Mouse (Mus musculus) embryonic facial prominence, embryonic 10.5 days (tissue): ENCODE data around the gene Slc17a5. TPM values are rescaled to one million over a fixed set of nuclear protein-coding genes. Genes with fewer than 3 reads are reported as not detected.
"Not testable (repeated sequence)": the region's sequence is repeated elsewhere in the genome, so short reads cannot be mapped to it uniquely, and the experiment has no call there.

Source experiments
- DNase-seq: peaks from one replicate; pipeline ENCODE4 v3.0.0-alpha.2; 2017; ENCODE audit warnings: low spot score
- H3K27ac ChIP-seq: fragments of 300-500 bp; sonication (generic); replicated peaks from 2 replicates; pipeline ENCODE4 v1.5.1; 2016; ENCODE audit warnings: mild to moderate bottlenecking
- H3K27me3 ChIP-seq: fragments of 300-500 bp; sonication (generic); replicated peaks from 2 replicates; pipeline ENCODE4 v1.6.1; 2016; ENCODE audit warnings: low read depth, mild to moderate bottlenecking; ENCODE audit not compliant: poor library complexity, severe bottlenecking
- H3K36me3 ChIP-seq: fragments of 300-500 bp; sonication (generic); replicated peaks from 2 replicates; pipeline ENCODE4 v1.6.1; 2016; ENCODE audit warnings: mild to moderate bottlenecking, moderate library complexity
- H3K4me1 ChIP-seq: fragments of 300-500 bp; sonication (generic); 2 replicates; pipeline ENCODE4 v1.6.1; 2016
- H3K4me3 ChIP-seq: fragments of 300-500 bp; sonication (generic); 2 replicates; pipeline ENCODE4 v1.5.1; 2016; ENCODE audit warnings: mild to moderate bottlenecking, moderate library complexity
- H3K9me3 ChIP-seq: fragments of 300-500 bp; sonication (generic); 2 replicates; pipeline ENCODE4 v1.6.1; 2016; ENCODE audit warnings: mild to moderate bottlenecking
- WGBS: fragments of 180-500 bp; shearing (Covaris S2); methylation state at CpG from one replicate; pipeline ENCODE4 v1.1.7; 2016; 5-methylcytosine and 5-hydroxymethylcytosine counted together
- polyA plus RNA-seq: library from polyadenylated mRNA; unstranded; fragments of >200 nt; fragmentation: Nextera tagmentation; extraction: Ambion mirVana; gene quantifications from 2 replicates; pipeline ENCODE4 v1.2.1, GENCODE M21; 2016

Gene Slc17a5
- polyA plus RNA-seq, 1 experiment from 2014 or later, result 11.2 TPM

DNA sequence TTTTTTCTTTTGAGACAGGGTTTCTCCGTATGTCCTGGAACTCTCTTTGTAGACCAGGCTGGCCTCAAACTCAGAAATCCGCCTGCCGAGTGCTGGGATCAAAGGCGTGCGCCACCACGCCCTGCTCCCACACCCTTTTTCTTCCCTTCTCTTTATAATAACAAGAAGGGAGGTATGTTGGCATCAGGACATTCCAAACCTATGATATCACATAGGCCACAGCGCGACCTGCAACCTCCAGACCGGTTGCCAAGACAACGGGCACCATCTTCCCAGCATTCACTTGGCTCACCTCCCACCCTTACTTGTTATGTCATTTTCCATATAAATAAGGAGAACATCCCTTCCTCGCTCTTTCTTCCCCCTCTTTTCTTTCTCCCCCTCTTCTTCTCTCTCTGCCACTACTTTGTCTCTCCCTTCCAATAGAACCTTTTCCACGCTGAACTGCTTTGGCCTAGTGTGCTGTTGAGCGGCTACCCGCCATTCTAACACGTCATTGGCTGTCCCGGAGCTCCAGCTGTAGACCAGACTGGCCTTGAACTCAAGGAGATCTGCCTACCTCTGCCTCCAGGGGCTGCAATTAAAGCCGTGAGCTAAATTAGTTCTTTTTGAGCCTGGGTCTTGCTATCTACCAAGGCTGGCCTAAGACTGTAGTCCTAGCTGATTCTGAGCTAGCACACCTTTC, 62.2 kb downstream of the Slc17a5 start:
- peaks cover 26% of the 10 kb centered on the region for H3K4me1 ChIP-seq
- no peaks in the 10 kb centered on the region for H3K27me3 ChIP-seq
- WGBS, result 96% methylated on average over 17 of the region's 17 CpGs
- H3K36me3 ChIP-seq, result peaks cover 38% of the 10 kb centered on the region
- H3K4me3 ChIP-seq, result no peak overlapping the region
- H3K27ac ChIP-seq, result no peak overlapping the region
- no peaks in the 10 kb centered on the region for H3K9me3 ChIP-seq
- DNase-seq, result no peak

DNA sequence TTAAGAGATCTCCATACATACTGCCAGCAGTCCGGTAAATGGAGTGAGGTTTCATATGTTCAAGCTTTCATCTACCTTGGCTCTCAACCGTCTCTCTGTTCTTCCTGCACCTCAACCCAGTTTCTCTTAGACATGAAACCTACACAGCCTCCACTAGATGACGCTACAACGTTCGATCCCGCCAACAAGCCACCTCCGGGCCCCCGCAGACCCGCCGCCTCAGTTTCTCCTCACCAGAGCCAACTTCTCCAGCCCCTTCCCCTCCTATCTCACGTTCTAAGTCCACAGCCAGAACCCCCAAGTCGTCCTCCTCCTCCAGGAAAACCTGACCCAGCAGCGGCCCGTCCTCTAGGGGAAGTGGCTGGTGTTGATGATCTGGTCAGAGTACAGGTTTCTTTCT, 66.2 kb downstream of the Slc17a5 start:
- DNase-seq, result peak; percentile 59
- H3K27ac ChIP-seq, result peak overlapping the region; percentile 94

DNA sequence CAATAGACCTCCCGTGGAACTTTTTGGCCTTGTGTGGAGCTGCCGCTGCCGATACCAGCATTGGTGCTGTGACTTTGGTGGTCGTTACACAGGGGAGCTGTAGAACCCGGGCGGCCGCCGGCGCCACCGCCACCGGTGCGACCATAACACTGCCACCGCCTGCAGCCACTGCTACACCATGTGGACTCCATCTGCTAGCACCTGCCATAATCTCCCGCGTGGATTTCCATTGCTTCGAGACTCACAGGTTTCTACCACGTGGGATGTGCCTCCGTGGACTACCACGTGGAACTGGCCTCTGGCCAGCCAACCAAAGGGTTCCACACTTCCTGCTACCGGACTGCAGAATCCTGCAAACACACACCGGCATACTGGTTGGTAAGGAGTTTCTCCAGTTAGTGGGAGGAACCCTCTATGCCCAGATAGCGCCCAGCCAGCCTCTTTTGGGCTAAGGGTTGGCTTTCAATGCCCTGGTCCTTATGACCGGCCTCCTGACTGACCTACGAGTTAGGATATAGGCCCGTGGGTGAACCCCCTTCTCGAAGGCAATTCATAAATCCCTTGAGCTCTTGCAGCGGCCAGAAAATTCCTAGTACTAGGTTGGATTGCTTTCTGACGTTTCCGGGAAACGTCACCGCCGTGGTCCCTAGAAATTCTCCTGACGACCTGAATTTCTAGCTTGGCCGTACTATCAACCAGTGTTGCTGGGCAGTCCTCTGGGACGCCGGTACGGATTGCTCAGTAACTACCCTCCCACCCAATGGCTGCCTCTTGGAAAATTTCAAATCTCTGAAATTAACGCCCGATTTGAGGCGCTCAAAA, 66.8 kb downstream of the Slc17a5 start:
- Histone ChIP-seq H3K9me3 (no peaks in the 10 kb centered on the region), H3K4me1 (peaks cover 18% of the 10 kb centered on the region), H3K4me3 (peak overlapping the region; percentile 77), H3K27me3 (no peaks in the 10 kb centered on the region), H3K36me3 (peaks cover 37% of the 10 kb centered on the region), H3K27ac (peak overlapping the region; percentile 94)
- no peak for DNase-seq
- WGBS, result 2% methylated on average over 40 of the region's 40 CpGs

More for the DNA sequence above, 66.2 kb downstream of the Slc17a5 start:
- Histone ChIP-seq H3K36me3 (peaks cover 38% of the 10 kb centered on the region), H3K9me3 (no peaks in the 10 kb centered on the region), H3K4me1 (peaks cover 21% of the 10 kb centered on the region), H3K27me3 (no peaks in the 10 kb centered on the region), H3K4me3 (peak overlapping the region; percentile 77)
- WGBS, result 25% methylated on average over 14 of the region's 14 CpGs

DNA sequence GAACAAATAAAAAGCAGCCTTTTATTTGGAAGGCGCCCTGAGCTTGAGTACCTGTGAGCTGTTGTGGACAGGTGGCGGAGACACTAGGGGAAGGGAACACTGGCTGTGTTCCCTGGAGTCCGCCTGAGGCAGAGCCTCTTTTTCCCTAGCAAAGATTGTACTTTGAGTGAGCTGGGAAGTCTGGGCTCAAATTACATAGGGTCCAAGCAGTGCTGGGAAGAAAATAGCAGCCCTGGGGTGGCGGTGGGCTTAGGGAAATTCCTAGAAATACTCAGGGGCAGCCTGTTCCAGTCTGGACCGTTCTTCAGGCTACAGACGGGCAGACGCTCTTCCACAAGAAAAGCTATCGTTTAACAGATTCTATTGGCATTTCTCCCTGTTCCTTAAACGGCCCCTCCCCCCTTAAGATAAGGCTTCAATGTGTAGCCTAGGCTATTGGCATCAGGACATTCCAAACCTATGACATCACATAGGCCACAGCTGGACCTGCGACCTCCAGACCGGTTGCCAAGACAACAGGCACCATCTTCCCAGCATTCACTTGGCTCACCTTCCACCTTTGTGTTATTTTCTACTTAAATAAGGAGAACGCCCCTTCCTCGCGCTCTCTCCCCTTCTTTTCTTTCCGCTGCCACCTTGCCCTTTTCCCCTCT, 67.6 kb downstream of the Slc17a5 start:
- H3K9me3 ChIP-seq, result no peaks in the 10 kb centered on the region
- 1% methylated on average over 15 of the region's 15 CpGs for WGBS

DNA sequence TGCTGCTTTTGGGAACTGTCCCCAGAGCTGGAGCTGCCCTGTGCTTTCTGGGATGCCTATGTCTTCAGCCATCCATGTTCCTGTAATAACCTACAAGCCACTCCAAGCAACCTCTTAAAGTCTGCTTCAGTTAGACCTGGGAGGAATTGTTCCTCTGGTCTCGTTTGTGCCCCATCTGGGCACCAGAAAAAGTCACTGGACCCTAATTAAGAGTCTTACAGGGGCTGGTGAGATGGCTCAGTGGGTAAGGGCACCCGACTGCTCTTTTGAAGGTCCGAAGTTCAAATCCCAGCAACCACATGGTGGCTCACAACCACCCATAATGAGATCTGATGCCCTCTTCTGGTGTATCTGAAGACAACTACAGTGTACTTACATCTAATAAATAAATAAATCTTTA, 70.6 kb downstream of the Slc17a5 start:
- DNase-seq, H3K4me3 ChIP-seq, H3K9me3 ChIP-seq, H3K36me3 ChIP-seq, H3K27me3 ChIP-seq: not testable (repeated sequence)
- H3K27ac ChIP-seq, result peak overlapping the region; percentile 5; the same call in 1 of the 2 replicates
- WGBS, result 76% methylated on average over 3 of the region's 3 CpGs
- peaks cover 18% of the 10 kb centered on the region for H3K4me1 ChIP-seq

More for the DNA sequence above, 67.6 kb downstream of the Slc17a5 start:
- Histone ChIP-seq H3K27me3 (no peaks in the 10 kb centered on the region), H3K4me3 (peak overlapping the region; percentile 77), H3K27ac (peak overlapping the region; percentile 94), H3K4me1 (peaks cover 18% of the 10 kb centered on the region), H3K36me3 (peaks cover 29% of the 10 kb centered on the region)
- DNase-seq, result peak; percentile 92

DNA sequence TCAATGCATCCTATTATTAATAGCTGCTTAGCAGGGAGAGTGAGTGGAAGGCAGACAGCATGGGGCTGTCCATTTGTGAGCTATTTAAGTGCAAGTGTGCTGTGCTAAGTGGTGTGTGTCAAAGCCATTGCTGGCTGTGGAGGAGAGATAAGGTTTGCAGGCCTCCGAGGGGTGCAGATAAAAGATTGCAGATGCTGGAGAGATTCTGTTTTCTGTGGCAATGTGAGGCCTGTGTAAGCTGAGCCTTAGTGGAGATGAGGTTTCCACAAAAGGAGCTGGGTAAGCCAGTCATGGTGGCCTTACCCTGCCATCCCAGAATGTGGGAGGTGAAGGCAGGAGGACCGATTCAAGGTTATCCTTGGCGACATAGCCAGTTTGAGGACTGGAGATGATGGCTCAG, 71.7 kb downstream of the Slc17a5 start:
- Histone ChIP-seq H3K27ac (no peak overlapping the region), H3K4me3 (no peak overlapping the region), H3K36me3 (no peaks in the 10 kb centered on the region), H3K27me3 (no peaks in the 10 kb centered on the region), H3K9me3 (0 out of 2 replicates have a peak, but pooled peaks cover 3% of the 10 kb centered on the region), H3K4me1 (peaks cover 10% of the 10 kb centered on the region)
- 80% methylated on average over 3 of the region's 3 CpGs for WGBS
- no peak for DNase-seq

DNA sequence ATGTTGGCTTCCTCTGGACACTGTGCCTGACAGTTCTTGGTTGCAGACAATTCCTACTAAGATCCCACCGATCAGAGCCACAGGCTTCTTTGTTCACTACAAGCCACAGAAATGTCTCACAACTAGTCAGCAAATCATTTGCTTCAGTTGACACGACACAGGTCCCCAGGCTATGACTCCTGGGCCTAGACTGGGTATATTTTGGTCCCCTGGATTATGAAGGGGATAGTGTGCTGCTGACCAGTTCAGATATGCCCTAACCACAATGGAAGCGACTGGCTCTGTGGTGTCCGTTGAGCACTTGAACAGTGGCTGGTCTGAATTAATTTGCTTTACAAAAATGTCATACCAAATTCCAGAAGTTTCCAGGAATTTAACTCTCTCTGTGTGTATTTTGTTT, 73.2 kb downstream of the Slc17a5 start:
- Histone ChIP-seq H3K27me3 (no peaks in the 10 kb centered on the region), H3K27ac (no peak overlapping the region), H3K36me3 (no peaks in the 10 kb centered on the region), H3K4me1 (peaks cover 4% of the 10 kb centered on the region), H3K9me3 (0 out of 2 replicates have a peak, but pooled peaks cover 3% of the 10 kb centered on the region), H3K4me3 (no peak overlapping the region)
- WGBS, result 86% methylated on average over 4 of the region's 4 CpGs
- no peak for DNase-seq

DNA sequence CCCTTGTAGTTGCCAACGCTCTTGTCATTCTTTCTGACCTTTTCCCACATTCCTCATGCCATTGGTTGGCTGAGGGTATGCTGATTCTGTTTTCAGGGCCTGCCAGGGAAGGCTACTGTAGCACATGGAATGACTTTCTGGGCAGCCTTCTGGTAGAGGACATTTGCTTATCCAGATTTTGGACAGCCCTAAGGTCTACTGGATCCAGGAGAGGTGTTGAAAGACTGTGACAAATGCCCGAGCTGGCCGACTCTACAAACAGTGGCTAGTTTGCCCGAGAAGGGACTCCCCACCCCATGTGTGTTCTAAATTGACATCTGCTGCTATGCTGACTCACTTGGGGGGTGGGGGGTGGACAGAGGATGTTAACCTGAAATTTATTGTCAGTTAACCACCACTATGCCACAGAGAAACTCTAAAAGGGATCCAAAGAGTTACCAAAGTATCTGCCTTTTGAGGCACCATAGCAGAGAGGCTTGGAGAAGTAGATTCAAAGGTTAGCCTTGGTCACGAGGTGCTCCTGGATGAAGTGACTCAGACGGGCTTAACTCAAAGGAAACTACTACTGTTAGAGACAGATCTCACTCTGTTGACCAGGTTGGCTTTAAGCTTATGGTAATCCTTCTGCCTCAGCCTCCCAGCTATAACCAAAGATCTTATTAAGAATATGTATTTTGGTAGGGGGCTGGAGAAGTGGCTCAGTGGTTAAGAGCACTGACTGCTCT, 73.9 kb downstream of the Slc17a5 start:
- Histone ChIP-seq H3K9me3 (0 out of 2 replicates have a peak, but pooled peaks cover 3% of the 10 kb centered on the region), H3K27me3 (no peaks in the 10 kb centered on the region), H3K36me3 (no peaks in the 10 kb centered on the region), H3K27ac (no peak overlapping the region), H3K4me1 (no peaks in the 10 kb centered on the region), H3K4me3 (no peak overlapping the region)
- no peak for DNase-seq
- WGBS, result 81% methylated on average over 6 of the region's 6 CpGs

DNA sequence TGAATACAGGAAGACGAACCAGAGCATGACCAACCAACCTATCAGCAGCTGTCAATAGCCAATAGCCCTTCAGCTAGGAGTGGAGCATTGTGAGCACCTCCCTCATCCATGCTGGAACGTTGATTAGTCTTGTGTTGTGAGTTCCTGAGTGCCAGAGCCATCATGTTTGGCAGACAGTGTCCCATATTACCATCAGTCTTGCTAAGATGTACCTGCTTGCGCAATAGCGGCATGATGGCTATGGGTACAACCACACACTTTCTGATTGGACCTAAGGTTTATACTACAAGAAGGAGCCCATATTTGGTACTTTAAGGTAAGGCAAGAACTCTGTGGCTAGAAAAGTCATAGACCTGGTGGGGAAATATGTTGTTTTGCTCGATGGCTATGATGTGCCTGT, 76.1 kb downstream of the Slc17a5 start:
- Histone ChIP-seq H3K36me3 (no peaks in the 10 kb centered on the region), H3K27ac (no peak overlapping the region), H3K4me3 (no peak overlapping the region), H3K27me3 (no peaks in the 10 kb centered on the region), H3K9me3 (0 out of 2 replicates have a peak, but pooled peaks cover 3% of the 10 kb centered on the region), H3K4me1 (no peaks in the 10 kb centered on the region)
- 95% methylated on average over 5 of the region's 5 CpGs for WGBS
- no peak for DNase-seq

DNA sequence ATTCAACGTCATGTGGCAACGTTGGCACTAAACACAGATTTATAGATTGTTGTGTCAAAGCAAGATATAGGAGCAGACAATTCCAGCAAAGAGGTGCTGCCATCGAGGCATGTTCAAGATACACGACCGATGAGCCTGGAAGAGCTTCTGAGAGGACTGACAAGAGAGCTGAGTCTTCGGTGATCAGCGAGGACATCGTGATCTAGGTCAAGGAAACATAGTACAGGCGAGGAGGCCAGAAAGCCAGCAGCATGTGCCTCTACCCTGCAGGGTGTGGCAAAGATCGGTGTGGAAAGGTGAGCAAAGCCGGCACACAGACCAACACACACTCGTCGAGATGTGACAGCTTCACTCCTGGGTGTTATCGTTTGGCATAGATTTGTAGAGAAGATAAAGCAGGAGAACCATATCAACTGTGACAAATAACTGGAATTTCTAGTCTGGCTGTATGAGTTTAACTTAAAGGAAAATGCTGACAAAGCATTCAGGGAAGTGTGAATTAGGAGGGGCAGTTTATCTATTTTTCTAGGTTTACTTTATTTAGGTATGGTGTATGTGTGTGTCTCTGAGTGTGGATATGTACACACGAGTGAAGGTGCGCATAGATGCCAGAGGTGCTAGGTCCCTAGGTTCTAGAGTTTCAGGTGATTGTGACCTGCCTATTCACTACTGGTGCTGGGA, 79.6 kb downstream of the Slc17a5 start:
- DNase-seq, result no peak
- peaks cover 22% of the 10 kb centered on the region for H3K4me1 ChIP-seq
- WGBS, result 92% methylated on average over 16 of the region's 16 CpGs

DNA sequence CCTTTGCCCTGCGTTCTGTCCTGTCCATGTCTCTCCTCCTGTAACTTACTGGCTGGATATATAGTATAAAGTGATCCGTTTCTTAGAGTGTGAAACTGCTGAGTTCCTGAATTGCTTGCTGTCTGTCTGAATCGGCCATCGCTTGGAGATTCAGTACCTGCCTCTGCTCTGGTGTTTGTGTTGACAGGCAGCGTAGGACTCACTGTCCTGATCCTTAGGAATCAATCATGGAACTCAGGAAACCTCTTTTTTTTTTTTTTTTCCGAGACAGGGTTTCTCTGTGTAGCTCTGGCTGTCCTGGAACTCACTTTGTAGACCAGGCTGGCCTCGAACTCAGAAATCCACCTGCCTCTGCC, 81.1 kb downstream of the Slc17a5 start:
- Histone ChIP-seq H3K27ac (no peak overlapping the region), H3K4me3 (no peak overlapping the region), H3K4me1 (peaks cover 35% of the 10 kb centered on the region), H3K27me3 (no peaks in the 10 kb centered on the region), H3K9me3 (0 out of 2 replicates have a peak, but pooled peaks cover 2% of the 10 kb centered on the region), H3K36me3 (no peaks in the 10 kb centered on the region)
- WGBS, result 84% methylated on average over 7 of the region's 7 CpGs
- DNase-seq, result no peak

More for the DNA sequence above, 79.6 kb downstream of the Slc17a5 start:
- Histone ChIP-seq H3K9me3 (0 out of 2 replicates have a peak, but pooled peaks cover 3% of the 10 kb centered on the region), H3K36me3 (no peaks in the 10 kb centered on the region), H3K27me3 (no peaks in the 10 kb centered on the region), H3K27ac (no peak overlapping the region), H3K4me3 (no peak overlapping the region)
